Mouse (Mus musculus) brown adipose tissue, adult 24 weeks (tissue): ENCODE results near the gene Syne1. TPM values are rescaled to one million over a fixed set of nuclear protein-coding genes. Genes with fewer than 3 reads are reported as not detected.

Experiments used
- H3K27ac ChIP-seq: fragments of 200-500 bp; replicated peaks from 2 replicates; pipeline ENCODE4 v1.5.1; 2012; ENCODE audit warnings: low read depth, mild to moderate bottlenecking, low read length
- H3K4me1 ChIP-seq: fragments of 200-500 bp; 2 replicates; pipeline ENCODE4 v1.6.1; 2012; ENCODE audit warnings: low read length, mixed read lengths; ENCODE audit not compliant: control insufficient read depth, insufficient read depth, insufficient read length
- H3K4me3 ChIP-seq: fragments of 200-500 bp; 2 replicates; pipeline ENCODE4 v1.5.1; 2012; ENCODE audit warnings: low read depth, mild to moderate bottlenecking, low read length, moderate library complexity; ENCODE audit not compliant: insufficient read depth
- polyA plus RNA-seq: library from polyadenylated mRNA; stranded (reverse); fragments of >200 nt; gene quantifications from 2 replicates; pipeline ENCODE4 v1.2.4, GENCODE M21; 2012; ENCODE audit not compliant: missing spikeins, insufficient read depth, insufficient read length

Syne1 gene
- polyA plus RNA-seq, 1 experiment: 8.1 TPM

DNA sequence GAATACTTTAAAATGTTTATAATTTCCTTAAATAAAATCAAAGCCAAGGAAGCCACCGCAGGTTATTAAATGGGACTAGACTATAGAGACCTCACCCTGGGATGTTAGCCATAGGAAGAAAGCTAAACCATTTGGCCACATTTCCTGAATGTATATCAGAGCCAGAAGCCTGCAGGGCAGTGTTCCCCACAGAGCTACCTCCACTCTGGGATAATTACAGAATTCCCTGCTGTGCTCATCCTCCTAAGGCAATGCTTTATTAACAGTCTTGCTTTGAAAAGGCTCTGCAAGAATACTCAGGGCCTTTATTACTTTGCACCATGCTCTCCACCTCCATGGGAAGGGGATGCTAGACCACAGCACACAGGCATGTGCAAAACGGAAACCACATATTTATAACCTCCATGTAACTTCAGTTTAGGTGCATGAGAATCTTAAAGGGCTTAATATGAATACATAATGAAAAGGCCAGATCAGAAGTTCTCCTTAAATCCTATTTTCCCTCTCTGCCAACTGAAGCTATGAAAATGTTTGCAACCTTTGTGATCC lies 111.4 kb downstream of the Syne1 start:
- Histone ChIP-seq H3K4me1 (no peaks in the 10 kb centered on the region), H3K4me3 (no peak overlapping the region)

DNA sequence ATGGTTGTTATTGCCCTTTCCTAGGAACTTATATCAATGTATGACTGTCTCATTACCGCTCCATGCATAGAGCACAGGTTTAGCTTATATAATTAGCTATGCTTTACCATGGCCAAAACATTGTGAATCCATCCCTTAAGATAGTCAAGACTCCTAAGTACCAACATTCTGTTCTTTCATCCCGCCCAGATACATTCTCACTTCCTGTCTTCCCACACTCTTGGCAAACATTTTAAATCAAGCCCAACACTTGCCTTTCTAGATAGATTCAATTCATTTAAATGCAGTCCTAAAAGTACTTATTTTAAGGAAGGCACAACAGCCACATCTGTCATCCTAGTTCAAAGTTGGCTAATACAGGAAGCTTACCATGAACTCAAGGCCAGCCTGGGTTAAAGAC lies 113.5 kb downstream of the Syne1 start:
- no peak overlapping the region for H3K27ac ChIP-seq
- no peaks in the 10 kb centered on the region for H3K4me1 ChIP-seq
- no peak overlapping the region for H3K4me3 ChIP-seq

More for the DNA sequence above, 111.4 kb downstream of the Syne1 start:
- H3K27ac ChIP-seq: no peak overlapping the region

DNA sequence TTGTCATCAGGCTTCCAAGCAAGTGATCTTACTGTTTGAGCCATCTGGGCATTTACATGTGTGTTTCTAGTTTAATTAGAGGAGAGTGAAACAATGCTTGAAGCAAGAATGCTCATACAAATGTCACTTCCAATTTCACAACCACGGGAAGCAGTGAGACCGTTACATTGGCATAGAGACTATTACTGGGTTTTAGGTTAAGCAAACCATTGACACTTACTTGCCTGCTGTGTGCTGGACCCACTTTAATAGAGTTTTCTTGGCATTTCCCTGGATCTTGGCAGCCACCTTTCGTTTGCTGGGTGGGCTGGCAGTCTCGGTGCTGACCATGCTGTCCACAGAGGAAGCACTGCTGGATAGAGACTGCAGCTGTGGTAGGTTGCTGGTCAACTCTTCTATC lies 127.3 kb downstream of the Syne1 start:
- H3K4me3 ChIP-seq: no peak overlapping the region
- H3K27ac ChIP-seq: no peak overlapping the region
- no peaks in the 10 kb centered on the region for H3K4me1 ChIP-seq

DNA sequence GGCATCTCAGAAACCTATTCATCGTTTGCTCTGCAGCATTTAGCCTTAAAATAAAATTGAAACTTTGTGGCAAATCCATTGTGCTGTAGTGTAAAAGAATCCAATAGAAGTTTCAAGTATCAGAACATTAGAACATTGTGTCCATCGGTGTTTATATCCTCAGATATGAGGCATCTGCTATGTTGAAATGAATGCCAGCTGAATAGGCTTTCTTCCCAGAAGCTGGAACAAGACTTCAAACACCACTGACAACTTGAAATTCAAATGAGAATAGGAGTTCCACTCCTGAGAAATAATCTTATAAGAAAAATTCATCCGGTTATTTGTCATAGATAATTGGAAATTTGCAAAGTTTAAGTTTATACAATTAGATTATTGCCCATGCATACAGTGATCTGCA lies 135.6 kb downstream of the Syne1 start:
- H3K4me1 ChIP-seq: no peaks in the 10 kb centered on the region
- no peak overlapping the region for H3K27ac ChIP-seq
- no peak overlapping the region for H3K4me3 ChIP-seq

DNA sequence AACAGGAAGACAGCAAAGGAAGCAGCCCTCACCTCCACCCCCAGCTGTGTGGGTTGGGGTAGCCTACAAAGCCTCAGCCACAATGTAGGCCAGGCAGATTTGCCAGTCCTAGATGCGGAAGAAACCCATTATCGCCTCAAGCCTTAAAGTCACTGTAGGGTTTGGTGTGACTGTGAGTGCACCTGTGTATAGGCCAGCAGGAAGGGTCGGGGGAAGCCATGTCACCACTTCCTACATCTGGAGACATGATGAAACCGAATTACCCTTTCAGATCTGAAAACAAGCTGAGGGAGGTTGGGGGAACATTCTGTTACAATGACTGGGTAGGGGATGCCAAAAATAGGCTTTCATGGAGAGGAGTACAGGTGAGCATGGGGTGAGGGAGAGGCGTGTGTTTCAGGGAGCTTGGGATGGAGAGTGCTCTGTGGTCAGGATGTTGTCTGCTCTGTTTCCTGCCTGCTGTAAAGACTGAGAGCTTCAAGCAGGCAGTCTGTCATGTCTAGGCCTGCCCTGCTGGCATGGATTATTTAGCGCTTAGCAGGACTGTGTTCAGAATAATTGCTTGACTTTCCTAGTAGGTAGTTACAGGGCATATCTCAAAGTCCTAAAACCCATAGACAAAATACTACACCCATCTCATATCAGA lies 167.0 kb downstream of the Syne1 start:
- Histone ChIP-seq H3K4me1 (no peaks in the 10 kb centered on the region), H3K27ac (no peak overlapping the region), H3K4me3 (no peak overlapping the region)

DNA sequence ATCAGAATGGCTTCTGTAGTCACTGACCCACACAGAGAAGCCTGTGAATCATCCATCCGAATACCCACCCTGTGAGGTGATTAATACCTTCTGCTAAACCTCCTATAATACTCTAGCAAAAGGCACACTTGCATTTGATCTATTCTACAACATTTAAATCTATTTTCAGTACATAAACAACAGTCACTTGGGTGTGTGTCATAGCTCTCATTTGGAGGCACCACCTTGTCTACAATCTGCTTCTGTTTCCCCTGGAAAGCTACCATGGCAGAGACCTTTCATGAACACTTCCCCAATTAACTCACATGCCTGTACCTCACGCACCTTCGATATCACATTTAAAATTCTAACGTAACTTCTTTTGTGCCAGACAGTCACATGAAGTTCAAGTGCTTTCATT lies 169.7 kb downstream of the Syne1 start:
- no peaks in the 10 kb centered on the region for H3K4me1 ChIP-seq

DNA sequence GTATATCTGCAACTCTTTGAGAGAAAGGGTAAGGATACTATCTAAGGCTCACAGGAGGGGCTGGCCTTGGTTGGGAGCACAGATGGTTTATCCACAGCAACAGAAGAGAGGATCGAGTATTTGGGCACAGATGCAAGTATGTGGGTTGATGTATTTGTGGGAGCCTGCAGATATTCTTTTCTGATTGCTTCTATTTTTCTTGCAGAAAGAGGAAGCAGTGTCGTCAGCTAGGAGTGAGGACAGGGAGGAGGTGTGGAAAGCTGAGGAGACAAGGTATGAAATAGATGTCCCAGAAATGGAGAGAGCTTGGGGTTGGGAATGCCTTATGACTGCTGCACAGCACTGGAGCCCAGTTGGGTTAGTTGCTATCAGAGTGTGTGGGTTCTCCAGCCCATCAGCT lies 172.3 kb downstream of the Syne1 start:
- no peaks in the 10 kb centered on the region for H3K4me1 ChIP-seq
- H3K4me3 ChIP-seq: no peak overlapping the region
- H3K27ac ChIP-seq: no peak overlapping the region

More for the DNA sequence above, 169.7 kb downstream of the Syne1 start:
- Histone ChIP-seq H3K4me3 (no peak overlapping the region), H3K27ac (no peak overlapping the region)

DNA sequence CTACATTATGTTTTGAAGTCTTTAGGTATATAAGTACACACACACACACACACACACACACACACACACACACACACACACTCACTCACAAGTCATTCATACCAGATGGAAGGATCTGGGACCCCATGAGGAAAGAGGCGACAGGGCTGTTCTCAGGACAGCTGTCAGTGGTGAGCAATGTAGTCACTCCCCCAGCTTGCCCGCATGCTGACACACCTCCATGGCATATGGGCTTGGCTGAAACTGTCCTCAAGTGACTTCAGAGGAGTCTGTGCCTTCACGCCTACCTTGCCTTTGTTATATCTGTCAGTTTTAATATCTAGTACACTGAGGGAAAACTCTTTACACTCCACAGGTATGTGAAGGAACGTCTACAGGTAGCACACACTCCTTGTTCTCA lies 181.7 kb downstream of the Syne1 start:
- Histone ChIP-seq H3K27ac (no peak overlapping the region), H3K4me3 (no peak overlapping the region), H3K4me1 (no peaks in the 10 kb centered on the region)

DNA sequence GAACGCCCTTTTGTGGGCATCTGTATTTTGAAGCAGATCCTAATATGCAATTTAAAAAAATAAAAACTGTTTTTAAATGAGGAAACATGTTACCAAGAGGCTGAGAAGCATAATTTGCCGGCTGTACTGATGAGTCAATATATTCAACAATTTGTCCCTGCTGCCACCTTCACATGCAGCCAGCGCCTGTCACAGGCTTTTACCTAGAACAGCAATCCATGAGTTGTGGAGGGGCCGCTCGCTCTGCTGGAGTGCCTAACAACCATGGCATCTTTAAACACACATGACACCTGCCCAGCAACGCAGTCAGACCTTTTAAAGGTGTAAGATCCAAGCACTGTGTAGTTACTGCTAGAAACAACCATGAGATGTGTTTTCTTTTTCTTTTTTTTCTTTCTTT lies 183.0 kb downstream of the Syne1 start:
- Histone ChIP-seq H3K4me1 (no peaks in the 10 kb centered on the region), H3K4me3 (no peak overlapping the region), H3K27ac (no peak overlapping the region)

DNA sequence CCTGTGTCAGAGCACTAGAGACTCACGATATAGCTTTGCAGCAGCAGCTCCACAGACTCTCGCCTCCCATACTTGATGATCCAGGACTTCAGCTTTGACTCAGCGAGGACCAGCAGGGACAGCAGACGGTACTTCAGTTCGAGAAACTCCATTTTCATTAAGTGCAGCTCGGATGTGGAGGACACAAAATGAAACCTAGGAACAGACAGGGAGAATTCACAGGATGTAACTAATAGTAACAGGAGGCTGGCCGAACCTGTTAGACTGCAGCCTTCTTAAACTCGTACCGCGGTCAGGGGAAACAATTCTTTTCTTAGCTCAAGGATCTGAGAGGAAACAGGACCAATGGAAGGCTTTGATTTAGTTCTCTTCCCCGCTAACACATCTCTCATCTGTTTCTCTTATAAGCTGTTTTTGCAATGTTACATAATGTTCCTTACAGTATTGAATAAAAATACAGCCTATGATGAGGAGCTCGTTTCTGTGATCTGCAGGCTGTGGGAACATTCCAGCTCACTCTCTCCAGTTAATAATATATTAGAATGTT lies 183.7 kb downstream of the Syne1 start:
- no peaks in the 10 kb centered on the region for H3K4me1 ChIP-seq
- H3K27ac ChIP-seq: no peak overlapping the region
- no peak overlapping the region for H3K4me3 ChIP-seq

DNA sequence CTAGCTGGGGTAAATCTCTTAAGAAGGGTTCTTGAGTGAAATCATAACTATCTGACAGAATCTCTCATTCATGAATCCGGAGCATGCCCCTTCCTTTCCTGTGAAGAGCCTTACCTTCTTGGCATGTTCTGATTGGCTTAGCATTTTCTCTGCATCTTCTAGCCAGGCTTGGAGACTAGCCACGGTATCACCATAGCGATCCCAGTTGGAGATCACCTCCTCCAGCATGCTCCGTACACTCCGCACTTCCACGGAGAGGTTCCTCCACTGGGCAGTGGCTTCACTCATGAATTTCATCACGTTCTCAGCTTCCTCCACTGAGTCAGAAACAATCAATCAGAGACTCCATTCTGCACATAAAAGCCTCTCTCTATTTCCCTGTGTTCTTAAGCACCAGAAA lies 190.7 kb downstream of the Syne1 start:
- no peak overlapping the region for H3K4me3 ChIP-seq
- no peak overlapping the region for H3K27ac ChIP-seq
- H3K4me1 ChIP-seq: no peaks in the 10 kb centered on the region

DNA sequence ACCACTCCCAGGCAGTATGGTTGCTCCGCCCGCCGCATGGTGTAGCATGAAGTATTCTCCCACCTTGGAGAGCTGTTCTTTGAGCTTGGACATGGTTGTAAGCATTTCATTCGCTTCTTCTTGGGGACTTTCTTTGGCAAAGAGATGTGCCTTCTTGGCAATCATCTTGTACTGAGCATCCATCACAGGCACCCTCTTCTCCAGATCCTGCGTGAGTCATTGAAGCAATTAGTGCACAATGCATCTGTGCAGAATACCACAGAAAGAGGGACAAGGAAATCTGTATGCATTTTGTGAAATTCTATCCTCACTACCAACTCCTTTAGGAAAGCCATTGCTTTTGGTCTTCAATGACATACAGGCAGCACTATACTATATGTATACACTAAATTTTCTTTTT lies 194.7 kb downstream of the Syne1 start:
- no peak overlapping the region for H3K27ac ChIP-seq

DNA sequence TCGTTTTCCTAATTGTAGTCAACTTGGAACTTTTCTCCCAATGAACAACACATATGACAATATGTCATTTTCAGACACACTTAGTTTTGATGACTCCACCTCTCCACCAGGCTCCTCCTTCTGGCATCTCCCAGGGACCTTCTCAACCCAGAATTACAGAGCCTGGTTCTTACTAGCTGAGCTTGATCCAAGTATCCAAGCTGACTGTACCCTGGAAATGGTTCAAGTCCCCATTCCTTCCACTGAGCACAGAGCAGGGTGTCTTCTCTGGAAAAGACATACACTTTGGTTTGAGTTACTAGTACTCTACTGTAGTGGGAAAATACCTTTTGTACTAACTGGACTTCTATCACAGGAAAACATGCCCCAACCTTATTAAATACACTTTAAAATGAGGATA lies 197.9 kb downstream of the Syne1 start:
- H3K4me3 ChIP-seq: no peak overlapping the region

More for the DNA sequence above, 194.7 kb downstream of the Syne1 start:
- no peak overlapping the region for H3K4me3 ChIP-seq
- H3K4me1 ChIP-seq: no peaks in the 10 kb centered on the region

DNA sequence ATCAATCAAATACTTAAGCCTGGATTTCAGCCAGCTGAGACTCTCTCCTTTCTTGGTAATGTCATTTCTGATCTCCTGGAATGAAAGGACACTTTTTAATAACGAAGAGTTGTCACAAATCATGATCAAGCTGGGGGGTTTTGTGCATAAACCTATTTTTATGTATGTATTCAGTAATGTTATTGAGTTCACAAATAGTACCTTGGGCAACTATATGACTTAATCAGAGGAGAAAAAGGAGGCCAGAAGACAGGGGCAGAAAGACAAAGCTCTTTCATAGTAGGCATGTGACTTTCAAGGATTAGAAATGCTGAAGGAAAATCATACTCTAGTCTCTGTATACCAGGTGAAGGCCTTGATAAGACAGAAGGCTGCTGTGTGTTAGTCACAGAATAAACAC lies 204.4 kb downstream of the Syne1 start:
- Histone ChIP-seq H3K4me3 (no peak overlapping the region), H3K4me1 (no peaks in the 10 kb centered on the region), H3K27ac (no peak overlapping the region)

More for the DNA sequence above, 197.9 kb downstream of the Syne1 start:
- Histone ChIP-seq H3K4me1 (no peaks in the 10 kb centered on the region), H3K27ac (no peak overlapping the region)

DNA sequence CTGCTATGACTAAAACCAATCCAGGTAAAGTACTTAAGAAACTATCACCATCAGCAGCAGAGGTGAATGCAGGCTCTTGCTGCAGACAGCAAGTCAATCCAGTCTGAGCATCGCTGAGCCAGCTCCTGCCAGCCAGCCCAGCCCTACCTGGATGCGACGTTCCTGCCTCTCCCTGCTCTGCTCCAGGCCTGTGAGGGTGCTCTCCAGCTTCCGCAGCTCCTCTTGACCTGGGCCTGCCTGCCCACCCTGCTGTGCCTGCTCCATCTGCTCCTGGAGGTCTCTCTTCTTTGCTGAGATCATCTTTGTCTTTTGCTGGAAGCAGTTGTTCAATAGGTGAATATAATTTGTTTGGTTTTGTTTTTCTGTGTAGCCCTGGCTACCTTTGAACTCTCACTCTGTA lies 208.1 kb downstream of the Syne1 start:
- Histone ChIP-seq H3K4me3 (no peak overlapping the region), H3K27ac (no peak overlapping the region), H3K4me1 (no peaks in the 10 kb centered on the region)

DNA sequence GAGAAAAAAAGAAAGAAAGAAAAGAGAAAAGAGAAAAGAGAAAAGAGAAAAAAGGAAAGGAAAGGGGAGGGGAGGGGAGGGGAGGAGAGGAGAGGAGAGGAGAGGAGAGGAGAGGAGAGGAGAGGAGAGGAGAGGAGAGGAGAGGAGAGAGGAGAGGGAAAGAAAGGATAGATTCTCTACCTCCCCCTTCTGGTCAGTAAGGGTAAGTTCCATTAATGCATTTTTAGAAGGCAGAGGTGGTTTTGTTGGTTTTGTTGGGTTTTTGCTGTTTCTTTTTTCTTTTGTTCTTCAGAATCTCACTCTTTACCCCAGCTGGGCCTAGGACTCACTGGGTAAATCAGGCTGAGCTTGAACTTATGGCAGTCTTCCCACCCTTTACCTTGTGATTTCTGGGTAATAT lies 214.9 kb downstream of the Syne1 start:
- H3K4me1 ChIP-seq: no peaks in the 10 kb centered on the region
- H3K27ac ChIP-seq: no peak overlapping the region
- no peak overlapping the region for H3K4me3 ChIP-seq
